Mouse (Mus musculus): ENCODE results near the gene Clrn3.
"Not testable (repeated sequence)": the region's sequence is repeated elsewhere in the genome, so short reads cannot be mapped to it uniquely, and the experiment has no call there.

Gene Clrn3

GRCm38 (mm10) chr7:135537341-135537901 is 9.0 kb upstream of the Clrn3 start, which contains the start of gene Ptpre:
Ptpre (plus strand) TSS chr7:135537481.
- peak; percentile 91 for DNase-seq (ENCODE audit: low spot score in 2 of 2)

GRCm38 (mm10) chr7:135535908-135536307 is 7.5 kb upstream of the Clrn3 start:
- no peak for DNase-seq (ENCODE audit: low spot score in 2 of 2)

- DNase-seq (ENCODE audit: low spot score in 2 of 2) = no peak
Measured at GRCm38 (mm10) chr7:135534548-135535189, 6.2 kb upstream of the Clrn3 start.

GRCm38 (mm10) chr7:135529068-135529467 is 614 bp upstream of the Clrn3 start:
- DNase-seq (ENCODE audit: low spot score in 2 of 2) = no peak

- no peak for DNase-seq (ENCODE audit: low spot score in 2 of 2)
Measured at GRCm38 (mm10) chr7:135527169-135527568, 1.3 kb downstream of the Clrn3 start.

- no peak for DNase-seq (ENCODE audit: low spot score in 2 of 2)
Measured at GRCm38 (mm10) chr7:135526574-135527152, 1.8 kb downstream of the Clrn3 start.

GRCm38 (mm10) chr7:135524424-135524967 is 4.0 kb downstream of the Clrn3 start:
- DNase-seq (ENCODE audit: low spot score in 2 of 2) = peak in 1 of 2 experiments; percentile 5

GRCm38 (mm10) chr7:135523981-135524380 is 4.5 kb downstream of the Clrn3 start:
- peak in 1 of 2 experiments; percentile 22 for DNase-seq (ENCODE audit: low spot score in 2 of 2)

GRCm38 (mm10) chr7:135521755-135522512 is 6.5 kb downstream of the Clrn3 start:
- DNase-seq (ENCODE audit: low spot score in 2 of 2) = peak in 1 of 2 experiments; percentile 16

GRCm38 (mm10) chr7:135520241-135520640 is 8.2 kb downstream of the Clrn3 start:
- DNase-seq (ENCODE audit: low spot score in 2 of 2) = peak in 1 of 2 experiments; percentile 8

GRCm38 (mm10) chr7:135517191-135517590 is 11.3 kb downstream of the Clrn3 start:
- peak in 1 of 2 experiments; percentile 10 for DNase-seq (ENCODE audit: low spot score in 2 of 2)

GRCm38 (mm10) chr7:135511723-135512122 is 16.7 kb downstream of the Clrn3 start:
- DNase-seq (ENCODE audit: low spot score in 2 of 2) = no peak

GRCm38 (mm10) chr7:135510431-135510830 is 18.0 kb downstream of the Clrn3 start:
- DNase-seq (ENCODE audit: low spot score in 2 of 2) = no peak

- no peak for DNase-seq (ENCODE audit: low spot score in 2 of 2)
Measured at GRCm38 (mm10) chr7:135509272-135509671, 19.2 kb downstream of the Clrn3 start.

GRCm38 (mm10) chr7:135508602-135509001 is 19.9 kb downstream of the Clrn3 start:
- DNase-seq (ENCODE audit: low spot score in 2 of 2) = no peak

- DNase-seq (ENCODE audit: low spot score in 2 of 2) = not testable (repeated sequence)
Measured at GRCm38 (mm10) chr7:135506506-135506905, 21.9 kb downstream of the Clrn3 start.

- DNase-seq (ENCODE audit: low spot score in 2 of 2) = no peak
Measured at GRCm38 (mm10) chr7:135499403-135499802, 29.1 kb downstream of the Clrn3 start.

GRCm38 (mm10) chr7:135498565-135499186 is 29.8 kb downstream of the Clrn3 start:
- DNase-seq (ENCODE audit: low spot score in 2 of 2) = no peak

- DNase-seq (ENCODE audit: low spot score in 2 of 2) = no peak
Measured at GRCm38 (mm10) chr7:135495303-135495702, 33.2 kb downstream of the Clrn3 start.

- DNase-seq (ENCODE audit: low spot score in 2 of 2) = peak in 1 of 2 experiments; percentile 14
Measured at GRCm38 (mm10) chr7:135490500-135490886, 38.0 kb downstream of the Clrn3 start.

- peak in 1 of 2 experiments; percentile 14 for DNase-seq (ENCODE audit: low spot score in 2 of 2)
Measured at GRCm38 (mm10) chr7:135489724-135490499, 38.5 kb downstream of the Clrn3 start.

Data from right cerebral cortex, postnatal 10 days (tissue).